Mouse (Mus musculus): Measurements from ENCODE around the gene BC107364.

DNA sequence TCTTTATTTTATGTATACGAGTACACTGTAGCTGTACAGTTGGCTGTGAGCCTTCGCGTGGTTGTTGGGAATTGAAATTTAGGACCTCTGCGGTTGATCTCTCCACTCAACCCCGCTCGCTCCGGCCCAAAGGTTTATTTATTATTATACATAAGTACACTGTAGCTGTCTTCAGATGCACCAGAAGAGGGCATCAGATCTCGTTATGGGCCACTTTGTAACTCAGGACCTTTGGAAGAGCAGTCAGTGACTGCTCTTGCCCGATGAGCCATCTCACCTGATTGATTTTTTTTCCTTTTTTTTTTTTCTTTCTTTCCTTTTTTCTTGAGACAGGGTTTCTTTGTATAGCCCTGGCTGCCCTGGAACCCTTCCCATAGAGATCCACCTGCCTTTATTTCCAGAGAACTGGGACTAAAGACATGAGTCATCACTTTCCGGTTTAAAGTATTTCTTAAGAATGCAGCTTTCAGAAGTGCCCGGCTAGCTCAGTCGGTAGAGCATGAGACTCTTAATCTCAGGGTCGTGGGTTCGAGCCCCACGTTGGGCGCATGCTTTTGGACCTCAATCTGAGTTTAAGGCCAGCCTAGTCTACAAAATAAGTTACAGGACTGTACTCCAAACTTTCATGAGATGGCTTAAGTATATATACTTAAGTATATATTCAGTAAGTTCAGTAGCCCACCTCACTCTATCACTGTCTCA lies 24.2 kb downstream of the BC107364 start:
- no peak for TF ChIP-seq CTCF (IDR thresholded peaks at IDR 0.05; ENCODE audit: borderline replicate concordance, control insufficient read depth, extremely low read depth, insufficient read depth, low read length, poor library complexity)
- TF ChIP-seq POLR2A (IDR thresholded peaks at IDR 0.05; ENCODE audit: control insufficient read depth, extremely low read depth, insufficient read depth, low read length, poor library complexity), result no peak

Data from thymus, adult 2 months (tissue).